Mouse (Mus musculus) cerebellum, postnatal 25 days (tissue): ENCODE results near the gene Phc3.
"Not testable (repeated sequence)": the region's sequence is repeated elsewhere in the genome, so short reads cannot be mapped to it uniquely, and the experiment has no call there.

Experiments used
- DNase-seq, 2 experiments: peaks; one replicate each; pipeline ENCODE4 v3.0.0; 2021; ENCODE audit warnings: mixed read lengths in 2 of 2

Phc3 gene

DNA sequence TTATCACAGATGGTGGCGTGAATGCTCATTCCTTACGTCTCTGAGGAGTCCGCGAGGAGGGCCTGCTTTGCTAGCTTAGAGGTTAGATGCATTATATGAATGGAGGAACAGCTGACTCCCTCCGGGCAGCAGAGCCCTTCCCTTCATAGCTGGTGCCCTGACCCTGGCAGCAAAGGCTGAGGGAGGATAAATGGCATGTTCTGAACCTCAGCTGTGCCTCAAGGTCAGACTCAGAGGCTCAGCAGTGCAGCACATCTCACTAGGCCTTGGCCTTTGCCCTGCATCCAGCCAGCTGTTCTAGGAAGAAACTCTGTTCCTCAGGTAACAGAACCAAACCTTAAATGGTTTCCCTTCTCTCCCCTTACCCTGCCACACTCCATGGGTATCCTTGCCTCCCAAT, 101.0 kb downstream of the Phc3 start:
- no peak for DNase-seq

DNA sequence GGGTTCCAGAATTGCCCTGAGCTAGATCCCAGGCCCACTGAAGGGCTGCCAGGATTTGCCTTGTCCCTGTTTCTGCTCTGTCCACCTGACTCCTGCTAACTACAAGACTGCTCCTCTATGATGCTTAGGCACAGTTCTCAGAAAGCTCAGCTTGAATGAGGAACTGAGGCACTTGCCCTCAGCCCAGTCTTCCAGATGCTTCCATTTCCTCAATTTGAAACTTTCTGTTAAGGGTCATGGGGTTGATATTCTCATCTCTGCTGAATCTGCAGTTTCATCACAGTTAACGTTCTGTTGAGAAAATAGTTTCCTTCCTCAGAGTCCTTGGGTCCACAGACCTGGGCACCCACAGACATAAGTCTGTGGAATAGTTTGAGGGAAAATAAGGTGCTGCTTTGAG, 104.6 kb downstream of the Phc3 start:
- DNase-seq = no peak

DNA sequence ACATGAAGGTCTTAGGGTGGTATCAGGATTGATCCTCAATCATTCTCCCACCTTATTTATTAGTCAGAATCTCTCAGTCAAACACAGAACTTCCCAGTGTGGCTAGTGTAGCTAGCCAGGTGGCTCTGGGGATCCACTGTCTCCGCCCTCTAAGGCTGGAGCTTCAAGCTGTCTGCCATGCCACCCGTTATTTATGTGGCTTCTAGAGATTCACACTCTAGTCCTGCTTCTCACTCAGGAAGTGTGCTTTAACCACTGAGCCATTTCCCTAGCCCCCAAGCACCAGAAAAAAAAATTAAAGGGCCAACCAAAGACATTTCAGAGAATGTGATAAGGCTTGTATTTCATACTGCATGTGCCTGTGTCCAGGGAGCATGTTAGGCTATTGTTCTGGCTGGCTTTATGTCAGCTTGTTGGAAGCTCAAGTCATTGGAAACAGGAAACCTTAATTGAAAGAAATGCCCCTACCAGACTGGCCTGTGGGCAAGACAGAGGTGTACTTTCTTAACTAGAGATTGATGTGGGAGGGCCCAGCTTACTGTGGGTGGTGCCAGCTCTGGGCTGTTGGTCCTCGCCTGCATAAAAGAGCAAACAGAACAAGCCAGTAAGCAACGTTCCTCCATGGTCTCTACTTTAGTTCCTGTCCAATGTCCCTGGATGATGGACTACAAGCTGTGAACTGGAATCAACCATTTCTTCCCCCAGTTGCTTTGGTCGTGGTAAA, 105.3 kb downstream of the Phc3 start:
- DNase-seq = no peak

DNA sequence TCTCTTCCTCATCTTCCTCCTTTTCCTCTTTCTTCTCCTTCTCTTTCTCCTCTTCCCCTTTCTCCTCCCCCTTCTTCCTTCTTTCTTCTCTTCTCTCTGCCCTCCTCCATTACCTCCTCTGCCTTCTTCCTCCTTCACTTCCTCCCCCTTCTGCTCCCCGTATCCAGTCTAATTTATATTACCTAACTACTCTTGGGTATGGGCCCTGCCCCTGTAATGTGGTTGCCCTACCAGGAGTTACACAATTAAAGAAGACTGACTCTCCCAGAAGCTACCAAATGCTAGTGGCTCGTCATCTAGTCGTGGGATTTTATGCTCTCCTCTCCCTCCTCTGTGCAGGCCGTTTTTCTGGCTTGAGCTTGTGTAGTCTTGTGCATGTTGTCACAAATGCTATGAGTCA, 108.5 kb downstream of the Phc3 start:
- no peak for DNase-seq

DNA sequence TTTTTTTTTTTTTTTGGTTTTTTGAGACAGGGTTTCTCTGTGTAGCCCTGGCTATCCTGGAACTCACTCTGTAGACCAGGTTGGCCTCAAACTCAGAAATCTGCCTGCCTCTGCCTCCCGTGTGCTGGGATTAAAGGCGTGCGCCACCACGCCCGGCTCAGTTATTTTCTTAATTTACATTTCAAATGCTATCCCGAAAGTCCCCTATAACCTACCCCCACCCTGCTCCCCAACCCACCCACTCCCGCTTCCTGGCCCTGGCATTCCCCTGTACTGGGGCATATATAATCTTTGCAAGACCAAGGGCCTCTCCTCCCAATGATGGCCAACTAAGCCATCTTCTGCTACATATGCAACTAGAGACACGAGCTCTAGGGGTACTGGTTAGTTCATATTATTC, 109.6 kb downstream of the Phc3 start:
- not testable (repeated sequence) for DNase-seq

DNA sequence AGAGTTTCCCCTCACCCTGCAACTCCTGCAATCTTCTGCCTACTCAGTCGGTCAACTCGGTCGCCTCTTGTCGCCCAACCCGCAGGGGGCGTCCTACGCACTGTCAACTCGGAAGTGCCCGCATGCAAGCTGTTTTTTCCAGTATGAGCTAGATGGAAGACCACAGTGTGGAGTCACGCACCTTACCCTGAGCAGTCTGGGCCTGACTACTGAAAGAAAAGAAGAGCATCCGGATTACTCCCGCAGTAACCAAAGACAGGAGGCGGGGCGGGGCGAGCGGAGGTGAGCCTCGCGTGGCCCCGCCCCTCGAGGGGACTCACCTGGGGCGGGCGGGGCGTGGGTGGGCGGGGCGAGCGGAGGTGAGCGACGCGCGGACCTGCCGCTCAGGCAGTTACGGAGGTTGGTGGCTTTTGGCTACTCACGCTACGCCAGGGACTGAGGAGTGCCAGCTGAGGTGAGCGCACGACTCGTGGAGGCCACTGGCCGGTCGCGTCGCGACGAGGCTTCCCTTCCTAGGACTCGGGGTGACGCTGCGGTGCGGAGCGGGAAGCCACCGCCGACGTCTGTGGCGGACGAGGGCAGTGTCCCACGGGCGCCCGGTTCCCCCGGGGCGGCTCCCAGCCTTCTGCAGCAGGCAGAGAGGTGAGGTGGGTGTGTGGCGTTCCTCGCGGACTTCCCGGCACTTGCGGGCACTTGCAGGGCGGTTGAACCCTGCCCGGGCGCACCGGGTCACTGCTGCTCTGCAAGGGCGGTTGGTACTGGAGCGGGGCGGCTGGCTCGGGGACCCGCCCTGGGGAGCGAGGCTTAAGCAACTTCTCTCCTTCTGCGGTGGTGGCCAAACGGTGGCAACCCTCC, 113.4 kb downstream of the Phc3 start, which contains the start of gene Gpr160:
TSS of gene Gpr160 (plus strand) at position 347 of the 855 bp plus-strand sequence.
- peak; percentile 55 to 74 for DNase-seq

DNA sequence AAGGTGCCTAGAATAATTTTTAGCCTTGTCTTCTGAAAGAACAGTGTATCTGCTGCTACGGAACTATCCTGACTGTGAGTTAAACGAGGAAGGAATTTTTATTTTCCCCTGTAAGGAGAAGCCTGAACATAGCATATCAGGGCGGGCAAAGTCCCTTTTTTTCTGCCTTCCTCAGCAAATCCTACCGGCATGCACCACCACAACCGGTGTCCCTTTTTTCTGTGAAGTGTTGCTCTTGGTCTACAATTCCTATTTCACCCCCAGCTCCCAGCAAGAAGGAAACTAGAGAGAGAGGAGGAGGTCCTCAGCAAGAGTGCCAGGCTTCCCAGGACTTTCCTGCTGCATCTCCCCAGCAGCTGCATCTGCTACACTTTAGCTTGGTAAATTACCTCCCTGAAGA, 115.6 kb downstream of the Phc3 start:
- DNase-seq = no peak

DNA sequence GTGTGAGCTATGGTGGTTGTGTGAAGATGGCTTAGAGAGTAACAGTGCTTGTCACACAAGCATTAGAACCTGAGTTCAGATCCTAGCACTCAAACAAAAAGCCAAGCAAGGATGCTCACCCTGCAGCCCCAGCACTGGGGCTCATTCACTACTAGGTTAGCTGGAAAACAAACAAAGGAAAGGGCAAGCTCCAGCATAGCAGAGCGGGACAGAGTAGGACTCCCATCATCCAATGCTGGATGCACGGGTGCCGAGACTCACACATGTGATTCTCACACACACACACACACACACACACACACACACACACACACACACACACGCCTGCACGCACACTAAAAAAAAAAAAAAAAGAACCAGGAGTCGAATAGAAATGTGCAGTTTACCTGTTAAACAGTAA, 117.8 kb downstream of the Phc3 start:
- no peak for DNase-seq
